ENCODE assay signal across 25 mouse cellular contexts in genomic region chr11:21517726-21518125, GRCm38 (mm10). TPM values are rescaled to one million over a fixed set of nuclear protein-coding genes. Genes with fewer than 3 reads are reported as not detected.
DNase-seq lines count a peak whose midpoint lies in the region; ATAC-seq and TF ChIP-seq lines count a peak whose summit lies in the region.
"Had no signal": no experiment of that assay in that cellular context is flagged by ENCODE, and none has a peak within 500 bp of the region (broad histone marks: within the 10 kb centered on the region; RNA-seq: fewer than 3 reads in every experiment).

No protein-coding gene starts in this region.

- H3K4me1 ChIP-seq in liver, adult 2 months (ENCODE audit: control insufficient read depth, insufficient read depth, low read length): peaks cover 6% of the 10 kb centered on the region; the same call in 1 of the 2 replicates
- H3K4me1 ChIP-seq in liver, embryonic 11.5 days (replicated peaks; ENCODE audit: control insufficient read depth, insufficient read depth, low read length): no peaks in the 10 kb centered on the region
- H3K4me1 ChIP-seq: embryonic facial prominence, embryonic 12.5 days; embryonic facial prominence, embryonic 15.5 days; hindbrain, embryonic 10.5 days; hindbrain, embryonic 13.5 days had no signal

- ATAC-seq in liver, embryonic 11.5 days (replicated peaks; ENCODE audit: low FRiP score): no peak
- ATAC-seq: forebrain, embryonic 14.5 days; forebrain, postnatal 0 days; hindbrain, embryonic 16.5 days had no signal

- TF ChIP-seq CTCF in liver, adult 2 months (IDR thresholded peaks at IDR 0.05; ENCODE audit: low read depth, low read length): no peak

- WGBS in liver, adult 2 months: 55% methylated on average over 9 of the region's 9 CpGs
- WGBS in liver, embryonic 11.5 days: 83% methylated on average over 9 of the region's 9 CpGs

- TF ChIP-seq POLR2A in liver, adult 2 months (IDR thresholded peaks at IDR 0.05; ENCODE audit: extremely low read depth, insufficient read depth, low read length): no peak

- no peaks in the 10 kb centered on the region for H3K79me2 ChIP-seq in liver, adult 2 months (ENCODE audit: control insufficient read depth, insufficient read depth, low read length)

- H3K9me3 ChIP-seq in liver, embryonic 11.5 days (ENCODE audit: control insufficient read depth, low read length): no peaks in the 10 kb centered on the region
- H3K9me3 ChIP-seq: embryonic facial prominence, embryonic 12.5 days; embryonic facial prominence, embryonic 15.5 days; hindbrain, embryonic 13.5 days had no signal

- H3K36me3 ChIP-seq in liver, adult 2 months (ENCODE audit: control insufficient read depth, insufficient read depth, low read length): no peaks in the 10 kb centered on the region
- H3K36me3 ChIP-seq in liver, embryonic 11.5 days (ENCODE audit: control insufficient read depth, insufficient read depth, low read length): no peaks in the 10 kb centered on the region
- H3K36me3 ChIP-seq: embryonic facial prominence, embryonic 12.5 days; embryonic facial prominence, embryonic 15.5 days; hindbrain, embryonic 10.5 days; hindbrain, embryonic 13.5 days had no signal

- peak; percentile 58 for DNase-seq in kidney, adult 18-20 months
- DNase-seq in kidney, postnatal 4 days: no peak
- DNase-seq in liver, adult 2 months (ENCODE audit: extremely low read depth, low read depth, low spot score): peak; percentile 89
- no peak for DNase-seq in liver, embryonic 11.5 days (ENCODE audit: low spot score)
- peak; percentile 10 for DNase-seq in kidney, postnatal 14 days
- peak; percentile 56 for DNase-seq in yolk sac, embryonic 10.5 days (ENCODE audit: low spot score)
- no peak for DNase-seq in heart, postnatal 4 days
- no peak for DNase-seq in embryo, embryonic 10 days (ENCODE audit: low spot score)
- DNase-seq: adrenal gland, adult 2 months; adrenal gland, postnatal 14 days; B cell, adult 2 months; cerebellum, adult 11 months; cerebellum, adult 9-10 months; cerebellum, postnatal 14 days; forebrain, postnatal 0 days; gastrocnemius, adult 2 months; gastrocnemius, postnatal 14 days; heart, adult 11 months had no signal

- H3K4me3 ChIP-seq in liver, adult 2 months (ENCODE audit: insufficient read depth, low read depth, low read length): no peak overlapping the region
- H3K4me3 ChIP-seq in liver, embryonic 11.5 days (ENCODE audit: low read depth, low read length): no peak overlapping the region
- H3K4me3 ChIP-seq: embryonic facial prominence, embryonic 12.5 days; embryonic facial prominence, embryonic 15.5 days; gastrocnemius, adult 2 months; hindbrain, embryonic 10.5 days; hindbrain, embryonic 13.5 days had no signal

- no peak overlapping the region for H3K9ac ChIP-seq in liver, adult 2 months (ENCODE audit: low read depth, low read length)
- no peak overlapping the region for H3K9ac ChIP-seq in liver, embryonic 11.5 days (ENCODE audit: low read depth, low read length)
- H3K9ac ChIP-seq: embryonic facial prominence, embryonic 12.5 days; embryonic facial prominence, embryonic 15.5 days; forebrain, postnatal 0 days; hindbrain, embryonic 13.5 days had no signal

- H3K27ac ChIP-seq in liver, adult 2 months (replicated peaks; ENCODE audit: insufficient read depth, low read depth, low read length): peak overlapping the region; percentile 57
- no peak overlapping the region for H3K27ac ChIP-seq in liver, embryonic 11.5 days (ENCODE audit: low read depth, low read length)
- H3K27ac ChIP-seq: embryonic facial prominence, embryonic 12.5 days; embryonic facial prominence, embryonic 15.5 days; gastrocnemius, adult 2 months; hindbrain, embryonic 10.5 days; hindbrain, embryonic 13.5 days had no signal

- H3K27me3 ChIP-seq in liver, adult 2 months (ENCODE audit: control insufficient read depth, insufficient read depth, low read length): no peaks in the 10 kb centered on the region
- no peaks in the 10 kb centered on the region for H3K27me3 ChIP-seq in liver, embryonic 11.5 days (replicated peaks; ENCODE audit: control insufficient read depth, insufficient read depth, low read length)
- H3K27me3 ChIP-seq: embryonic facial prominence, embryonic 12.5 days; embryonic facial prominence, embryonic 15.5 days; hindbrain, embryonic 13.5 days had no signal

- no peak overlapping the region for H3K4me2 ChIP-seq in liver, embryonic 11.5 days
- H3K4me2 ChIP-seq: embryonic facial prominence, embryonic 12.5 days; embryonic facial prominence, embryonic 15.5 days; heart, embryonic 11.5 days; hindbrain, embryonic 13.5 days had no signal

RNA-seq across cellular contexts. Expression of gene Wdpcp, which starts 54.3 kb away (rescaled TPM):
- total RNA-seq in liver, adult 2 months (2014; rRNA removed): 4.8 TPM in 2 replicates
- 0.94 and 1.8 TPM in 2 replicates for polyA plus RNA-seq in liver, adult 2 months (2012; rRNA removed)
- polyA plus RNA-seq in liver, embryonic 11.5 days (2014; fragmentation: Nextera tagmentation; extraction: Ambion mirVana): 3.7 and 5.1 TPM in 2 replicates
- total RNA-seq in heart, postnatal 4 days (2021): 1 to 10 TPM; 7.9 to 8.9 TPM

RNA-seq across cellular contexts. Expression of gene Mdh1, which starts 54.4 kb away (rescaled TPM):
- 1,388 and 1,668 TPM in 2 replicates for total RNA-seq in liver, adult 2 months (2014; rRNA removed)
- polyA plus RNA-seq in liver, adult 2 months (2012; rRNA removed): 356 and 394 TPM in 2 replicates
- polyA plus RNA-seq in liver, embryonic 11.5 days (2014; fragmentation: Nextera tagmentation; extraction: Ambion mirVana): 282 and 283 TPM in 2 replicates
- total RNA-seq in heart, postnatal 4 days (2021): 1,000 to 10,000 TPM; 1,804 to 1,839 TPM

Comparison
In these comparisons a context has a peak if more than half of its experiments do, and no peak if none do; other contexts are left out.
1. DNase-seq: peak in kidney, adult 18-20 months (single experiment), liver, adult 2 months (single experiment), kidney, postnatal 14 days (single experiment) and yolk sac, embryonic 10.5 days (single experiment); none in kidney, postnatal 4 days (0 of 2), liver, embryonic 11.5 days (single experiment), heart, postnatal 4 days (single experiment) and embryo, embryonic 10 days (single experiment).